In genomic region chr16:48993231-48993558, GRCm38 (mm10) we compare ENCODE assay signal across 8 mouse cellular contexts. TPM values are rescaled to one million over a fixed set of nuclear protein-coding genes. Genes with fewer than 3 reads are reported as not detected.
DNase-seq lines count a peak whose midpoint lies in the region; ATAC-seq and TF ChIP-seq lines count a peak whose summit lies in the region.

No protein-coding gene starts in this region.

- no peak for ATAC-seq in embryonic facial prominence, embryonic 12.5 days (ENCODE audit: insufficient number of reproducible peaks, insufficient read depth, low FRiP score, low TSS enrichment)
- ATAC-seq in intestine, embryonic 15.5 days: no peak
- ATAC-seq in neural tube, embryonic 12.5 days (ENCODE audit: low FRiP score, low read depth): no peak

- H3K27ac ChIP-seq in liver, adult 2 months (replicated peaks; ENCODE audit: insufficient read depth, low read depth, low read length): no peak overlapping the region
- H3K27ac ChIP-seq in embryonic facial prominence, embryonic 12.5 days: peak overlapping the region; percentile 95
- H3K27ac ChIP-seq in intestine, embryonic 15.5 days: peak overlapping the region; percentile 94
- no peak overlapping the region; the same call in 1 of the 2 replicates for H3K27ac ChIP-seq in neural tube, embryonic 12.5 days

- H3K27me3 ChIP-seq in liver, adult 2 months (ENCODE audit: control insufficient read depth, insufficient read depth, low read length): no peaks in the 10 kb centered on the region
- no peaks in the 10 kb centered on the region for H3K27me3 ChIP-seq in embryonic facial prominence, embryonic 12.5 days
- H3K27me3 ChIP-seq in intestine, embryonic 15.5 days (replicated peaks): no peaks in the 10 kb centered on the region
- H3K27me3 ChIP-seq in neural tube, embryonic 12.5 days (replicated peaks): no peaks in the 10 kb centered on the region

- no peaks in the 10 kb centered on the region for H3K36me3 ChIP-seq in liver, adult 2 months (ENCODE audit: control insufficient read depth, insufficient read depth, low read length)
- no peaks in the 10 kb centered on the region for H3K36me3 ChIP-seq in embryonic facial prominence, embryonic 12.5 days
- no peaks in the 10 kb centered on the region for H3K36me3 ChIP-seq in intestine, embryonic 15.5 days
- H3K36me3 ChIP-seq in neural tube, embryonic 12.5 days: no peaks in the 10 kb centered on the region; the same call in 1 of the 2 replicates

- peak; percentile 21 for DNase-seq in liver, adult 2 months (ENCODE audit: extremely low read depth, low read depth, low spot score)
- no peak for DNase-seq in liver
- DNase-seq in adrenal gland, postnatal 4 days (ENCODE audit: low spot score in 2 of 2): no peak
- no peak for DNase-seq in left cerebral cortex, adult 11 months (ENCODE audit: low spot score)
- no peak for DNase-seq in right cerebral cortex, postnatal 36 days (ENCODE audit: low spot score in 2 of 2)

- under 1% methylated on average over 9 of the region's 9 CpGs for WGBS in liver, adult 2 months
- WGBS in embryonic facial prominence, embryonic 12.5 days: 2% methylated on average over 9 of the region's 9 CpGs
- 3% methylated on average over 9 of the region's 9 CpGs for WGBS in intestine, embryonic 15.5 days
- 5% methylated on average over 9 of the region's 9 CpGs for WGBS in neural tube, embryonic 12.5 days

- no peak for TF ChIP-seq POLR2A in liver, adult 2 months (IDR thresholded peaks at IDR 0.05; ENCODE audit: extremely low read depth, insufficient read depth, low read length)

- peaks cover 5% of the 10 kb centered on the region; the same call in 1 of the 2 replicates for H3K4me1 ChIP-seq in liver, adult 2 months (ENCODE audit: control insufficient read depth, insufficient read depth, low read length)
- peaks cover 15% of the 10 kb centered on the region for H3K4me1 ChIP-seq in embryonic facial prominence, embryonic 12.5 days
- 0 out of 2 replicates have a peak, but pooled peaks cover 9% of the 10 kb centered on the region for H3K4me1 ChIP-seq in intestine, embryonic 15.5 days (replicated peaks)
- peaks cover 12% of the 10 kb centered on the region for H3K4me1 ChIP-seq in neural tube, embryonic 12.5 days

- no peak for TF ChIP-seq CTCF in liver, adult 2 months (IDR thresholded peaks at IDR 0.05; ENCODE audit: low read depth, low read length)

- peaks cover 7% of the 10 kb centered on the region; the same call in 1 of the 2 replicates for H3K79me2 ChIP-seq in liver, adult 2 months (ENCODE audit: control insufficient read depth, insufficient read depth, low read length)

- H3K4me3 ChIP-seq in liver, adult 2 months (ENCODE audit: insufficient read depth, low read depth, low read length): peak overlapping the region; percentile 94
- peak overlapping the region; percentile 92 for H3K4me3 ChIP-seq in embryonic facial prominence, embryonic 12.5 days
- H3K4me3 ChIP-seq in intestine, embryonic 15.5 days (replicated peaks): peak overlapping the region; percentile 95
- H3K4me3 ChIP-seq in neural tube, embryonic 12.5 days: peak overlapping the region; percentile 87

- H3K9ac ChIP-seq in liver, adult 2 months (ENCODE audit: low read depth, low read length): peak overlapping the region; percentile 98
- peak overlapping the region; percentile 97 for H3K9ac ChIP-seq in embryonic facial prominence, embryonic 12.5 days
- peak overlapping the region; percentile 99 for H3K9ac ChIP-seq in intestine, embryonic 15.5 days
- peak overlapping the region; percentile 94 for H3K9ac ChIP-seq in neural tube, embryonic 12.5 days

- H3K4me2 ChIP-seq in embryonic facial prominence, embryonic 12.5 days (replicated peaks): peak overlapping the region; percentile 71
- H3K4me2 ChIP-seq in intestine, embryonic 15.5 days (replicated peaks): peak overlapping the region; percentile 55
- peak overlapping the region; percentile 86 for H3K4me2 ChIP-seq in neural tube, embryonic 12.5 days (replicated peaks)

- H3K9me3 ChIP-seq in embryonic facial prominence, embryonic 12.5 days: no peaks in the 10 kb centered on the region
- no peaks in the 10 kb centered on the region for H3K9me3 ChIP-seq in intestine, embryonic 15.5 days
- no peaks in the 10 kb centered on the region for H3K9me3 ChIP-seq in neural tube, embryonic 12.5 days

RNA-seq across cellular contexts. Expression of gene Dzip3, which starts 0.8 kb away (rescaled TPM):
- 3.4 and 4.0 TPM in 2 replicates for total RNA-seq in liver, adult 2 months (2014; rRNA removed)
- 0.21 and 0.37 TPM in 2 replicates for polyA plus RNA-seq in liver, adult 2 months (2012; rRNA removed)
- polyA plus RNA-seq in embryonic facial prominence, embryonic 12.5 days (2016; fragmentation: Nextera tagmentation; extraction: Ambion mirVana): 40.6 and 44.5 TPM in 2 replicates
- polyA plus RNA-seq in intestine, embryonic 15.5 days (2015; fragmentation: Nextera tagmentation; extraction: Ambion mirVana): 19.3 and 22.6 TPM in 2 replicates
- 44.2 and 48.3 TPM in 2 replicates for polyA plus RNA-seq in neural tube, embryonic 12.5 days (2016; fragmentation: Nextera tagmentation; extraction: Ambion mirVana)
- 10 to 100 TPM; 22.2 to 25.1 TPM for total RNA-seq in adrenal gland, postnatal 4 days (2021)

RNA-seq across cellular contexts. Expression of gene Cip2a, which starts 0.8 kb away (rescaled TPM):
- total RNA-seq in liver, adult 2 months (2014; rRNA removed): 1.0 and 1.3 TPM in 2 replicates
- 0.18 and 0.66 TPM in 2 replicates for polyA plus RNA-seq in liver, adult 2 months (2012; rRNA removed)
- polyA plus RNA-seq in embryonic facial prominence, embryonic 12.5 days (2016; fragmentation: Nextera tagmentation; extraction: Ambion mirVana): 34.6 and 35.3 TPM in 2 replicates
- polyA plus RNA-seq in intestine, embryonic 15.5 days (2015; fragmentation: Nextera tagmentation; extraction: Ambion mirVana): 19.4 and 24.1 TPM in 2 replicates
- 20.9 and 24.6 TPM in 2 replicates for polyA plus RNA-seq in neural tube, embryonic 12.5 days (2016; fragmentation: Nextera tagmentation; extraction: Ambion mirVana)
- 10 to 100 TPM; 11.9 to 15.1 TPM for total RNA-seq in adrenal gland, postnatal 4 days (2021)

Comparison
In these comparisons a context has a peak if more than half of its experiments do, and no peak if none do; other contexts are left out.
1. H3K27ac ChIP-seq: peak in embryonic facial prominence, embryonic 12.5 days (single experiment) and intestine, embryonic 15.5 days (single experiment); none in liver, adult 2 months (single experiment) and neural tube, embryonic 12.5 days (single experiment).
2. RNA of gene Dzip3, which starts 0.8 kb away (polyA plus RNA-seq): 44.2 to 48.3 TPM in neural tube, embryonic 12.5 days, 40.6 to 44.5 TPM in embryonic facial prominence, embryonic 12.5 days and 19.3 to 22.6 TPM in intestine, embryonic 15.5 days; 0.21 to 0.37 TPM in liver, adult 2 months; every median in the first group is over 10 times any median in the second.
3. RNA of gene Cip2a, which starts 0.8 kb away (polyA plus RNA-seq): 34.6 to 35.3 TPM in embryonic facial prominence, embryonic 12.5 days, 20.9 to 24.6 TPM in neural tube, embryonic 12.5 days and 19.4 to 24.1 TPM in intestine, embryonic 15.5 days; 0.18 to 0.66 TPM in liver, adult 2 months; every median in the first group is over 10 times any median in the second.
4. Peak in every context shown above with its lines, with median percentiles within 50 percentile points of each other: H3K4me3 ChIP-seq, H3K9ac ChIP-seq and H3K4me2 ChIP-seq.